Mouse (Mus musculus): ENCODE data around the gene Rnase9.

- TF ChIP-seq CTCF (IDR thresholded peaks at IDR 0.05; ENCODE audit: low read depth) (no peak), EP300 (IDR thresholded peaks at IDR 0.05; ENCODE audit: low read depth) (no peak)
Measured at GRCm38 (mm10) chr14:51041769-51042168, at the start of gene Rnase9.

Data from liver, postnatal 0 days (tissue).